Mouse (Mus musculus): ENCODE measurements around the gene Slc16a4.
"Not testable (repeated sequence)": the region's sequence is repeated elsewhere in the genome, so short reads cannot be mapped to it uniquely, and the experiment has no call there.

Slc16a4 gene

GRCm38 (mm10) chr3:107295672-107296360 lies 4.8 kb downstream of the Slc16a4 start:
- DNase-seq (ENCODE audit: low read depth): no peak

GRCm38 (mm10) chr3:107296917-107297316 lies 5.9 kb downstream of the Slc16a4 start:
- not testable (repeated sequence) for DNase-seq (ENCODE audit: low read depth)

DNA sequence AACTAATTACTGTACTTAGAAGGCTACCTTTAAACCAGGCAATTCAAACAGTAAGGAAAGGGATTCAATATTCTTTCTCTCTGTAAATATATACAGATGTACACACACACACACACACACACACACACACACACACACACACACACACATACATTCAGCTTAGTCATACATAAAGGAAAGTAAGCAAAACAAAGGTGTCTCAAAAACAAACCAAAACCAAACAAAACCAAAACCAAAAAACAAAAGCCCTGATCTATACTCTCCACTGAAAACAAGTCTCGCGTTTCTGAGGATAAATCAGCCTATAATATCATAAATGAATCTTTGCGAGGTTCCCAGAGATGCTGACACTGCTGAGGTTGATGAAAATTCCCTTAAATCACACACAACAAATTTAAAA lies 26.3 kb downstream of the Slc16a4 start:
- DNase-seq (ENCODE audit: low read depth): peak; percentile 54

DNA sequence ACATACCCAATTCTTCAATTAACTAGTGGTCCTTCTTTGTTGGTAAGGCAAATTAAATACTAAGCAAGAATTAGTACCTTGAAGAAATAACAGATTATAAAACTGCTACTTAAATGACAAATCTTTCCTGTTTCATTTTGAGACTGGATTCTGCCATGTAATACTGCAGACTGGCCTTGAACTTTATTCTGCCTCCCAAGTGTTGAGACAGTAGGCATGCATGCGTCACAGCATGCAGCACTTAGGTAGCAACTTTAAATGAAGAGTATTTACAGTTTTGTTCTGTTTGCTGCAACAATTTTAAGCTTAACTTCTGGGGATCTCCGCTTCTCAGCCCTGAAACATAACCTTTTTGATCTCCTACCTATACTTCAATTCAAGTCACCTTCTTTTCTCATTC lies 30.1 kb downstream of the Slc16a4 start:
- no peak for DNase-seq (ENCODE audit: low read depth)

GRCm38 (mm10) chr3:107321776-107322175 lies 30.7 kb downstream of the Slc16a4 start:
- no peak for DNase-seq (ENCODE audit: low read depth)

DNA sequence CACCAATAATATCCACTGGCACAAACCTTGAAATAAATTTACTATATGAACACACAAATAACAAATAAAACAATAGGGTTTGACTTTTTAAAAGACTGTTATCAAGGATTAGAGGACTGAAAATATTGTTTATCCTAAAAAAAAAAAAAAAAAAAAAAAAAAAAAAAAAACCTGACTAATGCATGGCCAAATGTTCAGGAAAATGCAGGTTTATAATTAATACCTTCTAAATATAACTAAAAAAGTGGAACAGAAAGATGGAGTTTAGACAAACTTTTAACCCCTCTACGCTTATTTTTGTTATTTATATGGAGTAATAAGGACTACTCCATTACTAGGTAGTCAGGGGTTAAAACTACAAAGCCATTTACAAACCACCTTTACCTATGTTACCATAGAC lies 35.4 kb downstream of the Slc16a4 start:
- no peak for DNase-seq (ENCODE audit: low read depth)

- DNase-seq (ENCODE audit: low read depth): no peak
These were observed 39.7 kb downstream of the Slc16a4 start for GRCm38 (mm10) chr3:107330503-107331424.

DNA sequence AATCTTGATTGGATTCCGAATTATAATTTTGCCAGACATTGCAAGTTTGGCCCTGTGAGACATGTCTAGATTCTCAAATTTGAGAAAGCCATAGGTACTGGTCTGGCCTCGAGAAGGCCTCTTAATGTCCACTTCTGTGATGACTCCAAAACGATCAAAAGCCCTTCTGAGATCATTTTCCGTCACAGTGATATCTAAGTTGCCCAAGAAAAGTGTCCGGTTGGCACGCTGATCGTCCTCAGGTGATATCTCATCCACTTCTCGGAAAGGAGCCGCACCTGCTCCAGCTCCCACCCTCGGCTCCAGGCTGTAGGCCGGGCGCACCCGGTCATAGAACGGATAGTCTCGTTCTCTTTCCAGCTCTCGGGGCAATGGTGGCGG lies 40.7 kb downstream of the Slc16a4 start:
- no peak for DNase-seq (ENCODE audit: low read depth)

- peak; percentile 63 for DNase-seq (ENCODE audit: low read depth)
These were observed 41.3 kb downstream of the Slc16a4 start for GRCm38 (mm10) chr3:107332127-107332959.

GRCm38 (mm10) chr3:107332960-107333380 lies 41.9 kb downstream of the Slc16a4 start:
- peak; percentile 99 for DNase-seq (ENCODE audit: low read depth)

- DNase-seq (ENCODE audit: low read depth): peak; percentile 100
These were observed 42.6 kb downstream of the Slc16a4 start, which contains the start of gene Rbm15 for GRCm38 (mm10) chr3:107333381-107334201. Gene Rbm15, minus strand, starts transcription at chr3:107333673.

DNA sequence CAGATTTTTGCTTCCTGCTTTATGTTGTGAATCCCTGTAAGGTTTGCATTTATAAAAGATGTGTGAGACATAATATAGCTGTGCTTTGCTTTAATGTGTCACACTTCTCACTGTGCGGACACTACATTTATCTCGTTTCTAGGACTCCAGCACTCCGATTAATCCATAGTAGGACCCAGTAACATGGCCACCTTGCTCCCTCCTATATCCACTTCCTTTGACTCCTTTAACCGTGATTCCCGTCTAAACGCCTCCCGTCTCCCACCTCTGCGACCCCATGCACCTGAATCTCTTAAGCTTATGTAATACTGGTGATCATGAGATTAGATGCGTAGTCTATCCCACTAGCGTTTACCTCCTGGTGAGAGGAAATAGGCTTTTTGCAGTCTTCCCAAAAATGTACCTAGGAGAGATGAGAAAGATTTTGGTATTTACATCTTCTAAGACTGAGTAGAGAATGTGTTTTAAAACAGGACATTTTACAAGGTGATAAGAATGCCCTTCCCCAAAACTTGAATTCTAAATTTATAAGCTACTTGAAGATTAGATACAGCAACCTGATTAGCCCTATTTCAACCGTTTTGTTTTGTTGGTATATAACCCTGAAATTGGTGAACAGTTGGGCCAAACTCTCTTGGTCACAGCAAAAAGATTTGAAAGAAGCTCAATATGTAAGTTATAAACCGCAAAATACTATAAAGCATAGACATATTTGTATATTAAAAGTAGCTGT lies 43.3 kb downstream of the Slc16a4 start:
- DNase-seq (ENCODE audit: low read depth): no peak

GRCm38 (mm10) chr3:107343971-107344370 lies 52.9 kb downstream of the Slc16a4 start:
- no peak for DNase-seq (ENCODE audit: low read depth)

DNA sequence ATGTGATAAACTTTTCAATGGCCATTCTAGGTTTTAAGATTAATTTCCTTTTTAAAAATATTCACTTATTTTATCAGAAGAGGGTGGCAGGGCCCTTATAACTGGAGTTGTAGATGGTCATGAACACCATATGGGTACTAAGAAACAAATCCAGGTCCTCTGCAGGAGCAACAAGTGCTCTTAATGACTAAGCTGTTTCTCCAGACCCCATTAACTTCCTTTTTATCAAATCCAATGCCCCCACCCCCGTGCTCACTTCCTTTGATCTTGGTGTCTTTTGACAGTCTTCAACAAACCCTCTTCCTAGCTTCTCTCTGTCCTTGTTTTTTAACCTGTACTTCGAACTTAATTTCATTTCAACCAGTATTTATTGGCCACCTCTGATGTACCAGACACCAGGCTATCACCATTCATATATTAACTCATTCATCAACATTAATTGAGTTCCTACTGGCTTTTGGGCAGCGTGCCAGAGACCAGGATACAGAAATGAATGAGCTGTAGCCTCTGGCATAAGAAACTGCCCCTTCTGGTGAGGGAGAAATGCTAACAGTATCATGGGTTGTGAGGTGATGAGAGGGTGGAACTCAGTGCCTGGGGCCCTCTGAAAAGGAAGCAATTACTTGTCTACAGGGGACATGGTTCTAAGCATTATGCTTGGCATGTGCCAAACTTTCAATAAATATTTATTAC lies 54.1 kb downstream of the Slc16a4 start:
- no peak for DNase-seq (ENCODE audit: low read depth)

- DNase-seq (ENCODE audit: low read depth): no peak
These were observed 58.0 kb downstream of the Slc16a4 start for GRCm38 (mm10) chr3:107349006-107349405.

- no peak for DNase-seq (ENCODE audit: low read depth)
These were observed 60.7 kb downstream of the Slc16a4 start for GRCm38 (mm10) chr3:107351706-107352105.

GRCm38 (mm10) chr3:107355618-107356260 lies 64.7 kb downstream of the Slc16a4 start:
- peak; percentile 50 for DNase-seq (ENCODE audit: low read depth)

DNA sequence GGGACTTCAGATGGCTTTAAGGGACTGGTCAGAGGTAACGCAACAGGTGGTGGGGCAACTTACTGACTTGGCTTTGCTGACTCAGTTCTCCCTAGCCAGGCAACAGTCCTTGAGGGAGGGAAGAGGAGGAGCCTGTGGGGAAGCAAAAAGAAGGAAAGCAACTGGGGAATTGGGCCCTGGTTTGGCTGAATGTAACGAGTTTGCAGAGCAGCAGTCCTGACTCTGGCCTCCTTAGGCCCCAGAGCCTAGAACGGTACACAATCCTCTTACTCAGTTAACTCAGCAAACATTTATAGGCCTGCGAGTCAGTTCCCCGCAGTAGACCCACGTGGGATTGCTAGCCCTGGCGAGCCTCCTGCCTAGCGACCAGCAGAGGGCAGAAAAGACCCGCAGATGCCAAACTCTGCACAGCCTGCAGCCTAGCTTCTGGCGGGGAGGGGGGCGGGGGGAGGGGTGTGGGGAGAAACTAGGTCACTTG lies 66.0 kb downstream of the Slc16a4 start:
- DNase-seq (ENCODE audit: low read depth): peak; percentile 83

GRCm38 (mm10) chr3:107357700-107358234 lies 66.7 kb downstream of the Slc16a4 start:
- no peak for DNase-seq (ENCODE audit: low read depth)
